Mouse (Mus musculus) MEL (cell line): ENCODE measurements around the gene Tmem95. TPM values are rescaled to one million over a fixed set of nuclear protein-coding genes. Genes with fewer than 3 reads are reported as not detected.

ENCODE experiments used
- DNase-seq: peaks from one replicate; pipeline ENCODE4 v3.0.0; 2011; ENCODE audit warnings: low read depth, low spot score
- H3K27ac ChIP-seq: 2 replicates; pipeline ENCODE4 v1.5.1; 2012; ENCODE audit warnings: low read depth, mild to moderate bottlenecking, control low read depth, low read length, moderate library complexity; ENCODE audit not compliant: control insufficient read depth
- H3K27me3 ChIP-seq, 2 experiments: fragments of 150-350 bp in 1 of 2; sonication (generic) in 1 of 2; 2 replicates each; pipeline ENCODE4 v1.6.1; 2012; ENCODE audit warnings: low read length in 2 of 2, mild to moderate bottlenecking in 2 of 2, improper control_type of control experiment in 1 of 2, moderate library complexity in 1 of 2; ENCODE audit not compliant: insufficient read depth in 2 of 2, control insufficient read depth in 1 of 2
- H3K36me3 ChIP-seq, 2 experiments: 2 replicates each; pipeline ENCODE4 v1.6.1; 2012 to 2014; ENCODE audit warnings: low read length in 2 of 2, improper control_type of control experiment in 1 of 2, inconsistent platforms in 1 of 2, mild to moderate bottlenecking in 1 of 2; ENCODE audit not compliant: insufficient read depth in 2 of 2, control insufficient read depth in 1 of 2
- H3K4me1 ChIP-seq, 2 experiments: fragments of 150-350 bp in 1 of 2; sonication (generic) in 1 of 2; 2 replicates each; pipeline ENCODE4 v1.6.1; 2012; ENCODE audit warnings: low read length in 2 of 2, improper control_type of control experiment in 1 of 2, mild to moderate bottlenecking in 1 of 2; ENCODE audit not compliant: insufficient read depth in 2 of 2, control insufficient read depth in 1 of 2
- H3K4me3 ChIP-seq, 2 experiments: fragments of 150-350 bp in 1 of 2; sonication (generic) in 1 of 2; 2 replicates each; pipeline ENCODE4 v1.5.1; 2012; ENCODE audit warnings: low read depth in 2 of 2, low read length in 2 of 2, mild to moderate bottlenecking in 2 of 2, moderate library complexity in 2 of 2, control low read depth in 1 of 2, improper control_type of control experiment in 1 of 2; ENCODE audit not compliant: control insufficient read depth in 1 of 2, insufficient read depth in 1 of 2
- H3K79me2 ChIP-seq: 2 replicates; pipeline ENCODE4 v1.6.1; 2012; ENCODE audit warnings: mild to moderate bottlenecking, low read length, moderate library complexity; ENCODE audit not compliant: control insufficient read depth, poor library complexity, insufficient read depth
- H3K9ac ChIP-seq: 2 replicates; pipeline ENCODE4 v1.6.1; 2012; ENCODE audit warnings: low read depth, mild to moderate bottlenecking, control low read depth, low read length, moderate library complexity; ENCODE audit not compliant: control insufficient read depth, poor library complexity, severe bottlenecking
- H3K9me3 ChIP-seq: fragments of 150-350 bp; sonication (generic); replicated peaks from 2 replicates; pipeline ENCODE4 v1.6.1; 2012; ENCODE audit warnings: mild to moderate bottlenecking, low read length, improper control_type of control experiment, moderate library complexity; ENCODE audit not compliant: insufficient read depth
- CTCF ChIP-seq, 3 experiments: IDR thresholded peaks in 2 of 3; conservative IDR thresholded peaks in 1 of 3; 2 replicates each; pipeline ENCODE4 v1.5.1; 2011 to 2012; ENCODE audit warnings: low read length in 3 of 3, low read depth in 2 of 3, mild to moderate bottlenecking in 2 of 3, improper control_type of control experiment in 1 of 3, inconsistent platforms in 1 of 3, mixed read lengths in 1 of 3, moderate library complexity in 1 of 3; ENCODE audit not compliant: control insufficient read depth in 1 of 3, insufficient read depth in 1 of 3, poor library complexity in 1 of 3, severe bottlenecking in 1 of 3
- EP300 ChIP-seq, 2 experiments: IDR thresholded peaks; 2 replicates each; pipeline ENCODE4 v1.6.1; 2011; ENCODE audit warnings: improper control_type of control experiment in 2 of 2, low read length in 2 of 2, low read depth in 1 of 2, mild to moderate bottlenecking in 1 of 2
- ETS1 ChIP-seq: IDR thresholded peaks from 2 replicates; pipeline ENCODE4 v1.6.1; 2012; ENCODE audit warnings: low read depth, mild to moderate bottlenecking, inconsistent platforms, low read length, improper control_type of control experiment, moderate library complexity
- GATA1 ChIP-seq: IDR thresholded peaks from 2 replicates; pipeline ENCODE4 v1.6.1; 2011; ENCODE audit warnings: low read depth, low read length, improper control_type of control experiment
- HCFC1 ChIP-seq: IDR thresholded peaks from 2 replicates; pipeline ENCODE4 v1.6.1; 2012; ENCODE audit warnings: low read depth, mild to moderate bottlenecking, inconsistent platforms, low read length, improper control_type of control experiment, moderate library complexity
- MAX ChIP-seq: IDR thresholded peaks from 2 replicates; pipeline ENCODE4 v1.6.1; 2011; ENCODE audit warnings: low read length, improper control_type of control experiment
- MAZ ChIP-seq: IDR thresholded peaks from 2 replicates; pipeline ENCODE4 v1.6.1; 2012; ENCODE audit warnings: low read depth, mild to moderate bottlenecking, inconsistent platforms, low read length, improper control_type of control experiment
- MEF2A ChIP-seq: IDR thresholded peaks from 2 replicates; pipeline ENCODE4 v1.6.1; 2014; ENCODE audit warnings: low read depth, mild to moderate bottlenecking, inconsistent platforms, low read length, improper control_type of control experiment; ENCODE audit not compliant: poor library complexity, insufficient replicate concordance, severe bottlenecking; ENCODE audit errors: extremely low read depth
- MXI1 ChIP-seq: IDR thresholded peaks from 2 replicates; pipeline ENCODE4 v1.6.1; 2011; ENCODE audit warnings: mild to moderate bottlenecking, low read depth, low read length, improper control_type of control experiment
- MYB ChIP-seq: IDR thresholded peaks from 2 replicates; pipeline ENCODE4 v1.6.1; 2011; ENCODE audit warnings: mild to moderate bottlenecking, low read depth, low read length, improper control_type of control experiment
- NRF1 ChIP-seq: IDR thresholded peaks from 2 replicates; pipeline ENCODE4 v1.6.1; 2014; ENCODE audit warnings: low read depth, mild to moderate bottlenecking, inconsistent platforms, low read length, improper control_type of control experiment, moderate library complexity; ENCODE audit not compliant: poor library complexity, insufficient read depth, severe bottlenecking
- RAD21 ChIP-seq: IDR thresholded peaks from 2 replicates; pipeline ENCODE4 v1.6.1; 2011; ENCODE audit warnings: mild to moderate bottlenecking, low read depth, low read length, improper control_type of control experiment
- SIN3A ChIP-seq: IDR thresholded peaks from 2 replicates; pipeline ENCODE4 v1.6.1; 2012; ENCODE audit warnings: low read length, improper control_type of control experiment, inconsistent platforms
- SMC3 ChIP-seq: IDR thresholded peaks from 2 replicates; pipeline ENCODE4 v1.6.1; 2011; ENCODE audit warnings: low read depth, low read length, improper control_type of control experiment
- TAL1 ChIP-seq: IDR thresholded peaks from 2 replicates; pipeline ENCODE4 v1.6.1; 2012; ENCODE audit warnings: mild to moderate bottlenecking, inconsistent platforms, low read length, moderate library complexity, mixed read lengths
- USF1 ChIP-seq: IDR thresholded peaks from 2 replicates; pipeline ENCODE4 v1.6.1; 2014; ENCODE audit warnings: low read depth, mild to moderate bottlenecking, inconsistent platforms, low read length, improper control_type of control experiment, moderate library complexity
- ZC3H11A ChIP-seq: IDR thresholded peaks from 2 replicates; pipeline ENCODE4 v1.6.1; 2012; ENCODE audit warnings: low read depth, mild to moderate bottlenecking, inconsistent platforms, low read length, improper control_type of control experiment
- ZNF384 ChIP-seq: IDR thresholded peaks from 2 replicates; pipeline ENCODE4 v1.6.1; 2012; ENCODE audit warnings: low read depth, mild to moderate bottlenecking, inconsistent platforms, low read length, improper control_type of control experiment
- polyA plus RNA-seq, 2 experiments: library from polyadenylated mRNA; stranded (reverse) in 1 of 2; unstranded in 1 of 2; fragments of >175 nt in 1 of 2; fragments of >200 nt in 1 of 2; gene quantifications; 2 replicates each; pipeline versions ENCODE4 v1.2.1 to v1.2.4; 2012; ENCODE audit warnings: low replicate concordance in 2 of 2, low read depth in 1 of 2; ENCODE audit not compliant: insufficient read length in 2 of 2, insufficient read depth in 1 of 2, missing spikeins in 1 of 2
- total RNA-seq: library from RNA; depleted of rRNA; stranded (reverse); fragments of 300-350 nt; gene quantifications from 2 replicates; pipeline ENCODE4 v1.2.3, GENCODE M21; 2012

The Tmem95 gene
- total and polyA plus RNA-seq, 3 experiments = not detected

GRCm38 (mm10) chr11:69883527-69884151, 5.8 kb upstream of the Tmem95 start (continued):
- TF ChIP-seq ZNF384 = no peak
- TF ChIP-seq MYB = peak; percentile 50; the same call in 1 of the 2 replicates
- TF ChIP-seq MAZ = peak; percentile 69; the same call in 1 of the 2 replicates
- peak; percentile 54; the same call in 1 of the 2 replicates for TF ChIP-seq MXI1
- no peak; the same call in 1 of the 2 replicates for TF ChIP-seq MAX
- TF ChIP-seq RAD21 = no peak; the same call in 1 of the 2 replicates
- peak; percentile 58; the same call in 1 of the 2 replicates for TF ChIP-seq ETS1
- TF ChIP-seq HCFC1 = peak; percentile 31; the same call in 1 of the 2 replicates
- peak; percentile 76 for TF ChIP-seq GATA1
- peak; percentile 69 for TF ChIP-seq TAL1
- TF ChIP-seq, all 39 proteins: peak for 15

- peak overlapping the region; percentile 25; the same call in 1 of the 2 replicates for H3K27ac ChIP-seq
- H3K4me1 ChIP-seq = peaks cover 14 to 46% of the 10 kb centered on the region in 2 experiments
- H3K36me3 ChIP-seq = peaks cover 0 to 28% of the 10 kb centered on the region in 2 experiments; a peak in 2 of 4 replicates
- no peak overlapping the region for H3K9ac ChIP-seq
- DNase-seq = peak; percentile 86
- H3K9me3 ChIP-seq = no peaks in the 10 kb centered on the region
- no peaks in the 10 kb centered on the region for H3K27me3 ChIP-seq
- H3K4me3 ChIP-seq = no peak overlapping the region
- TF ChIP-seq NRF1 (no peak), ZC3H11A (peak; percentile 48), MEF2A (no peak), MAX (peak; percentile 9; the same call in 1 of the 2 replicates), SMC3 (peak; percentile 72), SIN3A (no peak; the same call in 1 of the 2 replicates), USF1 (peak; percentile 56), RAD21 (peak; percentile 68), GATA1 (0 out of 2 replicates have a peak, but pooled peaks have one; percentile 3), EP300 (IDR thresholded peaks at IDR 0.05; ENCODE audit: low read depth in 1 of 2, low read length in 2 of 2) (no peak), CTCF (IDR thresholded peaks at IDR 0.05 in 2 of 3, conservative IDR thresholded peaks at IDR 0.05 in 1 of 3; ENCODE audit: control insufficient read depth in 1 of 3, insufficient read depth in 1 of 3, low read depth in 2 of 3, low read length in 3 of 3, poor library complexity in 1 of 3, severe bottlenecking in 1 of 3) (peak; percentile 83 to 95 (median 88))
- TF ChIP-seq, all 39 proteins: peak for 7
- H3K79me2 ChIP-seq = no peaks in the 10 kb centered on the region
Measured at GRCm38 (mm10) chr11:69883066-69883465, 5.2 kb upstream of the Tmem95 start.
